Mouse (Mus musculus) T-cell, adult 2 months (primary cell): Measurements from ENCODE around the gene Gm21732.
"Not testable (repeated sequence)": the region's sequence is repeated elsewhere in the genome, so short reads cannot be mapped to it uniquely, and the experiment has no call there.

Experiments
- DNase-seq: peaks from one replicate; pipeline ENCODE4 v3.0.0; 2022; ENCODE audit warnings: low spot score

Gene Gm21732

DNA sequence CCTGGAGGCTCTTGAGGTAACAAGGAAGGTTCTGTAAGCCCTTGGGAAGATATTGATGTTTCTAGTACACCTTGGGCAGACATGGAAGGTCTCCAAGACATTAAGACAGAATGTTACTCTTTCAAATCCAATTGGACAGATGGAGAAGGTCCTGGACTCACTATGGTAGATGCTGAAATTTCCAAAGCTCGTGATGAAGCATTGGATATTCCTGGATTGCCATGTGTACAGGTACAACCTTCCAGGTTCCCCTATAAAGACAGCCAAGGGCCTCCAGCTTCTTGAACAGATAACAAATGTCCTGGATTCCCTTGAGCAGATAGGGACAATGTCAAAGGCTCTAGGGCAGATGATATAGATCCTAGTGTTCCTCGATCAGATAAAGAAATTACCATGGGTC lies at the start of gene Gm21732:
Gene Gm21732, minus strand, starts transcription at position 101 of the 400 bp plus-strand sequence.
- DNase-seq = not testable (repeated sequence)
